Mouse (Mus musculus) Patski (cell line): ENCODE results near the gene Nrtn. TPM values are rescaled to one million over a fixed set of nuclear protein-coding genes. Genes with fewer than 3 reads are reported as not detected.
A peak's percentile ranks its signal among the peaks of the same experiment; 100 is the strongest.

Experiments used
- ATAC-seq: fragments of 100-300 bp; one replicate; pipeline ENCODE4 v1.8.0; 2021
- CTCF ChIA-PET: fragments of 350-600 bp; sonication (Branson Sonifier 250); formaldehyde crosslinking; loops from one replicate; lab custom pipeline; 2022; ENCODE audit warnings: inconsistent platforms; lab: Charles Lee
- POLR2A ChIA-PET: fragments of 350-600 bp; sonication (Branson Sonifier 250); formaldehyde crosslinking; loops from one replicate; lab custom pipeline; 2022; ENCODE audit warnings: antibody characterized with exemption, inconsistent platforms; lab: Charles Lee
- DNase-seq: peaks from one replicate; pipeline ENCODE4 v3.0.0-alpha.2; 2011; ENCODE audit warnings: low read depth, low spot score
- H3K27me3 ChIP-seq: fragments of 371-371 bp; one replicate; pipeline ENCODE4 v1.5.1; 2021
- CTCF ChIP-seq: fragments of 100-300 bp; IDR thresholded peaks from one replicate; pipeline ENCODE4 v1.5.1; 2021
- in situ Hi-C: fragments of 300-500 bp; cut with MboI; formaldehyde crosslinking; loops from 3 replicates; pipeline ENCODE4 v1.11.1; 2018; ENCODE audit warnings: low pct_unique_long_range_greater_than_20kb, mixed read lengths
- polyA plus RNA-seq: library from polyadenylated mRNA; unstranded; gene quantifications from one replicate; pipeline ENCODE4 v1.2.3, GENCODE M21; 2021

Gene Nrtn
- polyA plus RNA-seq, 1 experiment from 2014 or later, result 7.1 TPM

DNA sequence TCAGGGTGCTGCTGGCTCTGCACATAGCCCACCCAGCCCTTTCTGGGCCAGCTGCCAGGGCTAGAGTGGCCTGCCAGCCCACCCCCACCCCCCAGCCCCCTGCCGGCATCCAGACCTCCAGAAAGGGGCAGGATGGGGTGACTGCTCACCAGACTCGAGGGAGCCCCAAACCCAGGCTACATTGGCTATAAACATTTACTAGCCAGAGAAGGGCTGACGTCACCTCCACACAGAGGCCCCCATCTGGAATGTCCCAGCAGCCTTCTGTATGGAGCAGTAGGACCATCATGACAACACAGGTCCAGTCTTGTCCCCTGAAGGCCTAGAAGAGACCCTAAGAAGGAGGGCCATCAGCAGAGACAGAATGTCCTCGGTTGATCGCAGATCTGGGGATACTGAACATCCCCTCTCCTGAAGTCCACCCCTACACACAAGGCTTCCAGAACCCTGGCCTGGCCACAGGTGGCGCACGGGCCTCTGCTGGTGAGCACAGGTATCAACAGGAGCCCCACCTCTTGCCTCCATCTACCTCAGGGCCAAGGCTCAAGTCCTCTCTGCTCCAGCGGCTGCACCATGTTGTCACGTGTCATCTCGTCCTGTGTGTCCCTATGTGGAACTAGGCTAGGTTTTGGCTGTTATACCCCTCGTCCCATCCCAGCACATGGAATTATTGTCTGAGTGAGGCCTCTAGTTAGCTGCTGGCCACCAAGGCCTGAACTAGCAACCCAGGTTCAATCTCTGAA lies 33.7 kb downstream of the Nrtn start:
- H3K27me3 ChIP-seq, result no peaks in the 10 kb centered on the region
- DNase-seq, result no peak
- ChIA-PET CTCF (no interaction called here), POLR2A (interaction anchor here (0.6 kb wide), 1 partner anchor 9 kb away, joined by 3 read pairs; no protein-coding TSS in a partner anchor)
- in situ Hi-C loops, result no loop called here
- no peak for ATAC-seq
- no peak for TF ChIP-seq CTCF

DNA sequence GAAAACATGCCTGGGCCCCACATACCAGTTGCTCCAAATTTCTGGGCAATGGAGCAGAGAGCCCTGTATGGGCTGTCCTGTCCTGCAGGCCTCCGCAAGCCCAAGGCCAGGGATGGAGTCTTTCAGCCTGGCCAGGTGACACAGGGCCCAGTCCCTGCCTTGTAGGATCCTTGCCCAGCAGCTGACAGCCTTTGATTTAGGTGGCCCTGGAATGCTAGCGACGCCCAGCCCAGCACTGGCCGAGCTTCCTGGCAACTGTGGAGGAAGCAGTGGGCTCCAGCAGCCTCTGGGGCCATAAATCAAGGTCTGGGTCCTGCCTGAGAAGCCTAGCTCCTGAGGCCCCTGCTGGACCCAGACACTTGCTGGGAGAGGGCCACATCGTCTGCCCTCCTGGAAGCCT lies 34.9 kb downstream of the Nrtn start:
- CTCF ChIA-PET, result no interaction called here
- POLR2A ChIA-PET, result no interaction called here
- in situ Hi-C loops, result no loop called here
- no peak for DNase-seq
- no peaks in the 10 kb centered on the region for H3K27me3 ChIP-seq
- no peak for TF ChIP-seq CTCF
- no peak for ATAC-seq

DNA sequence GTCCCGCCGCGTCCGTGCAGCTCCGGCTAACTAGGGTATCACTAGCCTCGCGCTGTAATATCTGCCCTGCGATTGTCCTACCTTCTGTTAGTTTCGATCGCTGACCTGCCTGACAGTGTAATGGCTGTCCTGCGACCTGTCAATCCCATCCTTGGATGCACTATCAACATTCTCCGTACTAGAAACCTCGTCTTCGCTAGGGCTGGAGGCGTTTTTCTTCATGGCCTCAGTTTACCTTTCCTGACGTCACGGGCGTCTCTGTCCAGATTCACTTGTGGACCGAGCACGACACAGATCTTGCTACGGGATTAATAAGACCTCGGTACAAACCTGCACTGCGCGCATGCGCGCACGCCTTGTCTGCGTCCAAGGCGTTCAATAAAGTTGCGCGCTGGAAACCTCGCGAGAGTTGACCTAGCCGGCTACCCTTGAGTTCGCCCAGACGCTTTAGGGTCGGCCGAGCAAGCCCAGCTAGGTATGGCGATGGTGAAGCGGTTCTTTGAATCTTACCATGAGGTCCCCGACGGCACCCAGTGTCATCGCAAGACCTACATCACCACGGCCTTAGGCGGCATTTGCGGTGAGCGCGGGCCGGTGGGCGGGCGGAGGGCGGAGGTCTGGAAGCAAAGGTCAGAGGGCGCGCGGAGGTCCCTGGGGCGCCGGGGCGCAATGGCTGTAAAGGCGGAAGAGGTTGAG lies 39.8 kb downstream of the Nrtn start, which contains the start of the genes Ndufa11 and Vmac:
TSS of gene Ndufa11 (plus strand) at position 405 of the 696 bp plus-strand sequence.
TSS of gene Vmac (minus strand) at position 660 of the 696 bp plus-strand sequence.
- H3K27me3 ChIP-seq, result no peaks in the 10 kb centered on the region
- ChIA-PET CTCF (no interaction called here), POLR2A (no interaction called here)
- TF ChIP-seq CTCF, result no peak
- in situ Hi-C loops, result loop anchor here (5.0 kb wide), 1 partner anchor 40 kb away; the partner anchor contains the start of gene Nrtn
- ATAC-seq (peak; percentile 23), DNase-seq (peak; percentile 83)

DNA sequence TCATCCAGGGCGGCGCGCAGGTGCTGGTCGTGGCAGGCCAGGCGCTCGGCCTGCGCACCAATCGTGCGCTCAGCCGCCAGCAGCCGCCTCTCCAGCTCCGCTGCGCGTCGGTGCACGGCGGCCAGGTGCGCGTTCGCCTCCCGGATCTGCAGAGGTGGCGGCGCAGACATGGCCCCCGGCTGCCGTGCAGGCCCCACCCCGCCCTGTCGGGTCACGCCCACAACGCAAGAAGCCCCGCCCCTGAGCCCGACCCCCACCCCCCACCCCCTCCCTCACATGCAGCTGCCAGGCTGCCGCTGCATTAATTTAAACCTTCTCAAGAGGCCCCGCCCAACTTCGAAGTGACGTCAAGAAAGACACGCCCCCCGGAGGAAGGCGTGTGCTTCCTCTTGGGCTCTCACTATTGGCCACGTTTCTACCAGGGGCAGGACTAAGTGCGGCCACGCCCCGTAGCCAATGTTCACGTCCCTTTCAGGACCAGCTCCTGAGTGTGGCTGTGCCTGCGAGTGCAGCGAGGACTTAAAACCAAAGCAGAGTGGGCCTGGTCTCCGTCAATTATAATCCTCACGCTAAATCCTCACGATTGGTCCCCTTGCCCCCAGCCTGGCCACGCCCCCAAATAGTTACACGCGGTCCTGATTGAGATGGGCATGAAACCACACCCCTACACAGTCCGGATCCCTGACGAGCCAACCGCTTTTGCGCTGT lies 40.5 kb downstream of the Nrtn start:
- TF ChIP-seq CTCF, result no peak
- H3K27me3 ChIP-seq, result no peaks in the 10 kb centered on the region
- DNase-seq (peak; percentile 93), ATAC-seq (peak; percentile 85)
- in situ Hi-C loops, result loop anchor here (5.0 kb wide), 1 partner anchor 40 kb away; the partner anchor contains the start of gene Nrtn
- ChIA-PET CTCF (interaction anchor here (3.0 kb wide), 1 partner anchor 13 kb away, joined by 8 read pairs; no protein-coding TSS in a partner anchor), POLR2A (interaction anchor here (0.7 to 1.2 kb wide), 2 partner anchors 9 to 11 kb away, joined by 3 to 5 read pairs; no protein-coding TSS in a partner anchor)

DNA sequence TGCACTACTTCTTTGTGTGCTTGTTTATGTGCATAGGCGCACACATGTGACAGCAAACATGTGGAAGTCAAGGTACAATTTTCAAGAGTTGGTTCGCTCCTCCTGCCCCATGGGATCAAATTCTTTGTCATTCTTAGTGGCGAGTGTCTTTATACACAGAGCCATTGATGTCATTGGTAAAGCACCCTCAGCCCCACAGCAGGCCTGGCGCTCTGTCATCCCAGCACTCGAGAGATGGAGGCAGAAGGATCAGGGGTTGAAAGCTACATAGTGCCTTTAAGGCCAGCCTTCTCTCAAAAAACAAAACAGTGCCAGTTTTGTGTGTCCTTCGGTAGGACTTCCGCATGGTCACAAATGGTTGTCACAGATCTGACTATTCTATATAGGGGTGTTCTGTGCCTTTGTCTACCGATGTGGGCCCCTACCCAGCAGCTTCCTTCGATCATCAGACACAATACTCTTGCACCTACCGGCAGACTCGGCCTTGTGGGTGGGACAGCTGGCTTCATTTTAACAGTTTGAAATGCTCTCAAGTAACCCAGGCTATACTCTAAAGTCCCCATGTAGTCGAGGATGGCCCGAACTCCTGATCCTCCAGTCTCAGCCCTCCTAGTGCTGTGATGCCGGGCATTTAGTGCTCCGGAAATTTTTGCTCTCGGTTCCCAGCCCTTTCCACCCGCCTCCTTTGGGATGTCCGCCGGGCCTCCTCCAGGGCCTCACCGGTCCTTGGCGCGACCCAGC lies 41.2 kb downstream of the Nrtn start:
- no peak for TF ChIP-seq CTCF
- DNase-seq (no peak), ATAC-seq (no peak)
- in situ Hi-C loops, result loop anchor here (5.0 kb wide), 1 partner anchor 41 kb away; the partner anchor contains the start of gene Nrtn
- H3K27me3 ChIP-seq, result no peaks in the 10 kb centered on the region
- CTCF ChIA-PET, result interaction anchor here (1.4 to 3.0 kb wide), 2 partner anchors 12 to 22 kb away, joined by 3 to 8 read pairs; no protein-coding TSS in a partner anchor
- POLR2A ChIA-PET, result interaction anchor here (0.7 to 1.2 kb wide), 3 partner anchors 10 to 12 kb away, joined by 3 to 5 read pairs (median 4); no protein-coding TSS in a partner anchor

DNA sequence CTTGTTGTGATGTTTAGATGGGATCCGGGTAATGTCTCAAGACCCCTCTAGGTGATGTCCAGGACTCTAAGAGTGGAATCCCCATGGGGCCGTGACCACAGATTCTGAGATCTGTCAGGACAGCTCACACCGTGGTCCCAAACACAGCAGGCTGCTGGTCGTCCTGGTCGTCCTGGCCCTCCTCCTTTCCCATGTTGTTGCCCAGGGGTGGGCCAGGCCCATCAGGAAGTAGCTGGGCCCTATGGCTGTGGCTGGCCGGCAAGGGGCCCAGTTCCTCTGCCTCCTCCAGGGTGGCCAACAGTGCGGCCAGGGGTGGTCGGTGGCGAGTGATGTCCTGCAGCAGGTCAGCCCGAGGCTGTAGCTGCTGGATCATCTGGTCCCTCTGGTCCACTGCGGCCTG lies 42.0 kb downstream of the Nrtn start:
- no peaks in the 10 kb centered on the region for H3K27me3 ChIP-seq

GRCm38 (mm10) chr17:56709708-56710107 lies 47.6 kb downstream of the Nrtn start:
- ChIA-PET CTCF (no interaction called here), POLR2A (interaction anchor here (2.2 kb wide), 1 partner anchor 12 kb away, joined by 6 read pairs; no protein-coding TSS in a partner anchor)
- H3K27me3 ChIP-seq, result no peaks in the 10 kb centered on the region
- in situ Hi-C loops, result no loop called here
- DNase-seq (no peak), ATAC-seq (no peak)
- no peak for TF ChIP-seq CTCF

More for the DNA sequence above, 42.0 kb downstream of the Nrtn start:
- in situ Hi-C loops, result loop anchor here (5.0 kb wide), 1 partner anchor 42 kb away; the partner anchor contains the start of gene Nrtn
- TF ChIP-seq CTCF, result no peak
- POLR2A ChIA-PET, result interaction anchor here (0.7 to 1.2 kb wide), 2 partner anchors 9 to 11 kb away, joined by 3 to 4 read pairs; no protein-coding TSS in a partner anchor
- no peak for ATAC-seq
- no peak for DNase-seq
- CTCF ChIA-PET, result interaction anchor here (1.4 to 3.0 kb wide), 2 partner anchors 11 to 23 kb away, joined by 3 to 8 read pairs; no protein-coding TSS in a partner anchor

DNA sequence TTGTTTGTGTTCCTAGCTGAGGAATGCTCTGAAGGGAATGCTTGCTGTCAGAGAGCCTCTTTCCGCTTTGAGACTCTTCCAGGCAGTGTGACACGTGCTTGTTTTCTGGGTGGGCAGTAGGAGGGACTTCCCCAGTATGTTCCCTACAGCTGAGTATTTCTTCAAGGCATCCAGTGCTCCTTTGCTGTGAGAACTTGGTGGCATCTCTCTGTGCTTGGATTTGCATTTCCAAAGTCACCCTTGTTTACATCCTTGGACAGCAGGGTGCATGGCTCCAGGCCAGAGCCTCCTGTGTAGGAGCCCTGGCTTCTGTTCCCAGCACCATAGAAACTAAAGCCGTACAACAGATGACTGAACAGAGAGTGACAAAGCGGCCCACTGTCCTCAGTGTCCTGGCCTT lies 48.6 kb downstream of the Nrtn start:
- ATAC-seq (no peak), DNase-seq (no peak)
- POLR2A ChIA-PET, result interaction anchor here (2.2 kb wide), 1 partner anchor 11 kb away, joined by 6 read pairs; no protein-coding TSS in a partner anchor
- CTCF ChIA-PET, result interaction anchor here (1.0 kb wide), 1 partner anchor 49 kb away, joined by 3 read pairs; the partner anchor contains the start of gene Nrtn
- no peak for TF ChIP-seq CTCF
- no peaks in the 10 kb centered on the region for H3K27me3 ChIP-seq
- in situ Hi-C loops, result no loop called here

DNA sequence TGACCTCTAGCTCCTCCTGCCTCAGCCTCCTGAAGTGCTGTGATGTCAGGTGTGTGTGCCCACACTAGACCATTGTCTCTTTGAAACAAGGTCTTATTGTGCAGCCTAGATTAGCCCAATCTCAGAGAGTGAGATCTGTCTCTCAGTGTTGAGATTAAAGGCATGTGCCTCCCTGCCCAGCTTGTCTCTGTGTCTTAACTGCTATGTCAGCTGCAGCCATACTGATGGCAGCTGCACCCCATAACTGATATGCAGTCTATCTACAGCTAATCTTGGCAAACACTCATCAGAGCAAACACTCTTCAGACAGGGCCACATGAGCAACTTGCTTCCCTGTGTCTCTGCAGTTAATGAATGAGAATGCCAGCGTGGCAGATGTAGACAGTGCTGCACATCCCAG lies 50.8 kb downstream of the Nrtn start:
- ATAC-seq, result no peak
- CTCF ChIA-PET, result interaction anchor here (0.7 to 1.8 kb wide), 4 partner anchors 8 to 26 kb away, joined by 3 to 5 read pairs (median 3); no protein-coding TSS in a partner anchor

More for the DNA sequence above, 50.8 kb downstream of the Nrtn start:
- POLR2A ChIA-PET, result interaction anchor here (1.0 kb wide), 1 partner anchor 9 kb away, joined by 3 read pairs; no protein-coding TSS in a partner anchor
- DNase-seq, result no peak
- H3K27me3 ChIP-seq, result no peaks in the 10 kb centered on the region
- in situ Hi-C loops, result no loop called here
- TF ChIP-seq CTCF, result no peak
